Mouse (Mus musculus): ENCODE data around the gene Gm11060. TPM values are rescaled to one million over a fixed set of nuclear protein-coding genes. Genes with fewer than 3 reads are reported as not detected.

The Gm11060 gene
- total RNA-seq (2014; fragmentation: Nextera tagmentation), result not detected in 2 replicates
- total RNA-seq (2017), result not detected in 2 replicates
- not detected in 2 replicates for polyA plus RNA-seq (2012)

- ATAC-seq (ENCODE audit: extremely low read depth, insufficient number of reproducible peaks, low FRiP score, poor library complexity, severe bottlenecking), result no peak
- TF ChIP-seq POLR2AphosphoS5 (IDR thresholded peaks at IDR 0.05; ENCODE audit: insufficient replicate concordance, low read depth, low read length) (no peak), GATA2 (IDR thresholded peaks at IDR 0.05; ENCODE audit: borderline replicate concordance, low read depth, low read length) (no peak), GATA1 (IDR thresholded peaks at IDR 0.05; ENCODE audit: borderline replicate concordance, low read length) (no peak), CTCF (IDR thresholded peaks at IDR 0.05; ENCODE audit: low read depth, low read length) (no peak), TAL1 (conservative IDR thresholded peaks at IDR 0.05; ENCODE audit: low read depth, low read length) (no peak)
- H3K9me3 ChIP-seq (replicated peaks), result no peaks in the 10 kb centered on the region
Measured at GRCm38 (mm10) chr2:105091718-105092117, at the start of gene Gm11060. Gene Gm11060 (plus strand): TSS chr2:105092018.

GRCm38 (mm10) chr2:105043152-105043551 is 48.7 kb upstream of the Gm11060 start:
- H3K36me3 ChIP-seq (replicated peaks), result no peaks in the 10 kb centered on the region
- ATAC-seq (ENCODE audit: extremely low read depth, insufficient number of reproducible peaks, low FRiP score, poor library complexity, severe bottlenecking), result no peak
- H3K27me3 ChIP-seq (ENCODE audit: insufficient read depth, low read length), result peaks cover 20% of the 10 kb centered on the region
- no peak for TF ChIP-seq GATA1 (IDR thresholded peaks at IDR 0.05; ENCODE audit: borderline replicate concordance, low read length)
- no peak for TF ChIP-seq CTCF (IDR thresholded peaks at IDR 0.05; ENCODE audit: low read depth, low read length)
- no peak for TF ChIP-seq POLR2AphosphoS5 (IDR thresholded peaks at IDR 0.05; ENCODE audit: insufficient replicate concordance, low read depth, low read length)
- TF ChIP-seq GATA2 (IDR thresholded peaks at IDR 0.05; ENCODE audit: borderline replicate concordance, low read depth, low read length), result no peak
- no peak for TF ChIP-seq TAL1 (conservative IDR thresholded peaks at IDR 0.05; ENCODE audit: low read depth, low read length)
- peaks cover 11% of the 10 kb centered on the region; the same call in 1 of the 2 replicates for H3K4me1 ChIP-seq (ENCODE audit: insufficient read depth, low read depth, low read length)
- no peak overlapping the region for H3K4me3 ChIP-seq (ENCODE audit: low read depth, low read length)
- DNase-seq (ENCODE audit: low spot score), result no peak
- no peaks in the 10 kb centered on the region for H3K9me3 ChIP-seq (replicated peaks)

More at GRCm38 (mm10) chr2:105091718-105092117, at the start of gene Gm11060:
- Histone ChIP-seq H3K36me3 (replicated peaks) (no peaks in the 10 kb centered on the region), H3K27me3 (ENCODE audit: insufficient read depth, low read length) (peaks cover 8% of the 10 kb centered on the region), H3K4me1 (ENCODE audit: insufficient read depth, low read depth, low read length) (no peaks in the 10 kb centered on the region), H3K4me3 (ENCODE audit: low read depth, low read length) (no peak within 1 kb of the TSS)
- no peak for DNase-seq (ENCODE audit: low spot score)

DNA sequence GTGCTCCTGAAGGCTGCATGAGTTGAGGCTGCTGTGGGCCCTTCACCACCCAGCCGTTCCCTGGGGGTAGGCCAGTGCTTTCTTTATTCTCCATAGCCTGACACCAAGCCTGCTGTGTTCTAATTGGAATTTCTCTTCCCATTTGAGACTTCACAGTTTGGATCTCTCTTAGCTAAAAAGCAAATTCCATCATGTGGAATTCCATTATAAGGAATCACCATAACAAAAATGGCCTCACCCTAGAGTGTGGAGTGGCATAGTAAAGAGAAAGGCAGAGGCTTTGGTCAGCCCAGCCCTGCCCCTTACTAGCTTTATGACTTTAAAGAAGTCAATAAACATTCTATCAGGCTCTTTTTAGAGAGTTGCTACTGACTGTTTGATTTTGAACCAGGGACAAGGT is 43.5 kb upstream of the Gm11060 start:
- Histone ChIP-seq H3K27me3 (ENCODE audit: insufficient read depth, low read length) (peaks cover 24% of the 10 kb centered on the region), H3K9me3 (replicated peaks) (no peaks in the 10 kb centered on the region), H3K4me1 (ENCODE audit: insufficient read depth, low read depth, low read length) (no peaks in the 10 kb centered on the region; the same call in 1 of the 2 replicates), H3K36me3 (replicated peaks) (no peaks in the 10 kb centered on the region), H3K4me3 (ENCODE audit: low read depth, low read length) (no peak overlapping the region)
- TF ChIP-seq GATA1 (IDR thresholded peaks at IDR 0.05; ENCODE audit: borderline replicate concordance, low read length) (no peak), GATA2 (IDR thresholded peaks at IDR 0.05; ENCODE audit: borderline replicate concordance, low read depth, low read length) (no peak), CTCF (IDR thresholded peaks at IDR 0.05; ENCODE audit: low read depth, low read length) (no peak), POLR2AphosphoS5 (IDR thresholded peaks at IDR 0.05; ENCODE audit: insufficient replicate concordance, low read depth, low read length) (no peak), TAL1 (conservative IDR thresholded peaks at IDR 0.05; ENCODE audit: low read depth, low read length) (no peak)
- ATAC-seq (ENCODE audit: extremely low read depth, insufficient number of reproducible peaks, low FRiP score, poor library complexity, severe bottlenecking) (no peak), DNase-seq (ENCODE audit: low spot score) (no peak)

DNA sequence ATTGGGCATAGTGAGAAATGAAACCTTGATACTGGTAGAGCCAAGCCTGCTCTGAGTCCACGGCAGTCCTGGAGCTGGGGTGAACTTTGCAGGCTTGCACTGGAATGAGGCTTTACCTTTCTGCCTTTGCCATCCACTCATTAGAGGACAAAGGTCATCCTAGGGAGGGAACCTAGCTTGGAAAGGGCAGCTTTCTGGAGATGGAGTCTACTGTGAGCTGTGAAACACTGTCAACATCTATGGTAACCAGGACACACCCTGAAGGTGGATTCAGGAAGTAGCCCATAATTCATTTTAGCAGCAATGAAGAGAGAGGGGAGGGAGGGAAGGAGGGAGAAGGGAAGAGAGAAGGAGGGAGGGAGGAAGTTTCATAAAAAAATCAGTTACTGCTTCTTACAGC is 36.3 kb upstream of the Gm11060 start:
- DNase-seq (ENCODE audit: low spot score) (no peak), ATAC-seq (ENCODE audit: extremely low read depth, insufficient number of reproducible peaks, low FRiP score, poor library complexity, severe bottlenecking) (no peak)
- Histone ChIP-seq H3K27me3 (ENCODE audit: insufficient read depth, low read length) (peaks cover 24% of the 10 kb centered on the region), H3K4me1 (ENCODE audit: insufficient read depth, low read depth, low read length) (no peaks in the 10 kb centered on the region; the same call in 1 of the 2 replicates), H3K9me3 (replicated peaks) (no peaks in the 10 kb centered on the region), H3K36me3 (replicated peaks) (no peaks in the 10 kb centered on the region), H3K4me3 (ENCODE audit: low read depth, low read length) (no peak overlapping the region)
- TF ChIP-seq TAL1 (conservative IDR thresholded peaks at IDR 0.05; ENCODE audit: low read depth, low read length), result no peak
- TF ChIP-seq POLR2AphosphoS5 (IDR thresholded peaks at IDR 0.05; ENCODE audit: insufficient replicate concordance, low read depth, low read length), result no peak
- TF ChIP-seq CTCF (IDR thresholded peaks at IDR 0.05; ENCODE audit: low read depth, low read length), result no peak
- no peak for TF ChIP-seq GATA2 (IDR thresholded peaks at IDR 0.05; ENCODE audit: borderline replicate concordance, low read depth, low read length)
- no peak for TF ChIP-seq GATA1 (IDR thresholded peaks at IDR 0.05; ENCODE audit: borderline replicate concordance, low read length)

- ATAC-seq (ENCODE audit: extremely low read depth, insufficient number of reproducible peaks, low FRiP score, poor library complexity, severe bottlenecking) (no peak), DNase-seq (ENCODE audit: low spot score) (no peak)
- Histone ChIP-seq H3K9me3 (replicated peaks) (no peaks in the 10 kb centered on the region), H3K4me1 (ENCODE audit: insufficient read depth, low read depth, low read length) (no peaks in the 10 kb centered on the region), H3K36me3 (replicated peaks) (no peaks in the 10 kb centered on the region), H3K27me3 (ENCODE audit: insufficient read depth, low read length) (peaks cover 15% of the 10 kb centered on the region; the same call in 1 of the 2 replicates), H3K4me3 (ENCODE audit: low read depth, low read length) (no peak overlapping the region)
- TF ChIP-seq CTCF (IDR thresholded peaks at IDR 0.05; ENCODE audit: low read depth, low read length) (no peak), GATA1 (IDR thresholded peaks at IDR 0.05; ENCODE audit: borderline replicate concordance, low read length) (no peak), POLR2AphosphoS5 (IDR thresholded peaks at IDR 0.05; ENCODE audit: insufficient replicate concordance, low read depth, low read length) (no peak), GATA2 (IDR thresholded peaks at IDR 0.05; ENCODE audit: borderline replicate concordance, low read depth, low read length) (no peak), TAL1 (conservative IDR thresholded peaks at IDR 0.05; ENCODE audit: low read depth, low read length) (no peak)
Measured at GRCm38 (mm10) chr2:105058577-105059116, 33.2 kb upstream of the Gm11060 start.

DNA sequence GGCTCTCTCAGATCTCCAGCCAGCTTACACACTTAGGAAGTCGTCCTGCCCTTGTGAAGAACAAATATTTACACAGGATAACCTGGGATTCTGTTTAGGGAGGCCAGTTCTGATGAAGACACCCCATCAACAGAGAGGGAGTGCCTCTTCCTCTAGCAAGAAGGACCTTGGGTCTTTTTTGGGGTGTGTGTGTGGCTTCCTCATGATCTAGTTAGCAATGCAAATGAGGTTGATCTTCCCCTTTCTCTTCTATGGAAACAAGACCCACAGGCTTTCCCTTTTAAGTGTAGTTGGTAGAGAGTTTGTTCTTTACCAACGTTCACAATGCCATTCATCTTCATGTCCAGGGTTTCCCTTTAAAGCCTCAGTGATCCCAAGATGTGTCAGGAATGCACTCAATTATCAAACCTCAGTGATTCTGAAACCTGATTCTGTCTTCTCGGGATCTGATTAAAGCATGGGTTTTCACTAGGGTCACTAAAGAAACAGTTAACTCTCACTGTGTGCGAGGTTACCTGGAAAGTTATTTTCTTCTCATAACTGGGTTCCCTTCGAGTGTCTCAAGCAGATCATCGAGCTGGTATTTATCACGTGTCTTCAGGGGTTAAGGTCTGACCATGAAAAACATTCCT is 29.0 kb upstream of the Gm11060 start:
- no peak for ATAC-seq (ENCODE audit: extremely low read depth, insufficient number of reproducible peaks, low FRiP score, poor library complexity, severe bottlenecking)
- H3K4me1 ChIP-seq (ENCODE audit: insufficient read depth, low read depth, low read length), result no peaks in the 10 kb centered on the region
- H3K4me3 ChIP-seq (ENCODE audit: low read depth, low read length), result no peak overlapping the region
- H3K27me3 ChIP-seq (ENCODE audit: insufficient read depth, low read length), result peaks cover 15% of the 10 kb centered on the region
- no peaks in the 10 kb centered on the region for H3K9me3 ChIP-seq (replicated peaks)
- no peak for DNase-seq (ENCODE audit: low spot score)
- no peak for TF ChIP-seq POLR2AphosphoS5 (IDR thresholded peaks at IDR 0.05; ENCODE audit: insufficient replicate concordance, low read depth, low read length)
- TF ChIP-seq TAL1 (conservative IDR thresholded peaks at IDR 0.05; ENCODE audit: low read depth, low read length), result no peak
- TF ChIP-seq CTCF (IDR thresholded peaks at IDR 0.05; ENCODE audit: low read depth, low read length), result no peak
- no peak for TF ChIP-seq GATA1 (IDR thresholded peaks at IDR 0.05; ENCODE audit: borderline replicate concordance, low read length)
- TF ChIP-seq GATA2 (IDR thresholded peaks at IDR 0.05; ENCODE audit: borderline replicate concordance, low read depth, low read length), result no peak
- H3K36me3 ChIP-seq (replicated peaks), result no peaks in the 10 kb centered on the region
